Mouse (Mus musculus) limb, embryonic 15.5 days (tissue): ENCODE data around the gene Dusp2. TPM values are rescaled to one million over a fixed set of nuclear protein-coding genes. Genes with fewer than 3 reads are reported as not detected.
"Not testable (repeated sequence)": the region's sequence is repeated elsewhere in the genome, so short reads cannot be mapped to it uniquely, and the experiment has no call there.

ENCODE experiments used
- ATAC-seq: fragments of 200-750 bp; cut with Nextera tagmentation; 2 replicates; pipeline ENCODE4 v1.8.0; 2017; ENCODE audit warnings: low read depth, moderate TSS enrichment; ENCODE audit not compliant: insufficient number of reproducible peaks, low FRiP score, low TSS enrichment
- H3K27ac ChIP-seq: fragments of 300-500 bp; sonication (generic); 2 replicates; pipeline ENCODE4 v1.5.1; 2015; ENCODE audit warnings: moderate library complexity, mild to moderate bottlenecking, inconsistent platforms
- H3K27me3 ChIP-seq: fragments of 300-500 bp; sonication (generic); 2 replicates; pipeline ENCODE4 v1.6.1; 2015; ENCODE audit warnings: inconsistent platforms
- H3K36me3 ChIP-seq: fragments of 300-500 bp; sonication (generic); 2 replicates; pipeline ENCODE4 v1.6.1; 2015; ENCODE audit warnings: inconsistent platforms
- H3K4me1 ChIP-seq: fragments of 300-500 bp; sonication (generic); 2 replicates; pipeline ENCODE4 v1.6.1; 2015; ENCODE audit warnings: inconsistent platforms
- H3K4me2 ChIP-seq: fragments of 300-500 bp; sonication (generic); 2 replicates; pipeline ENCODE4 v1.6.1; 2015; ENCODE audit warnings: mild to moderate bottlenecking, inconsistent platforms
- H3K4me3 ChIP-seq: fragments of 300-500 bp; sonication (generic); 2 replicates; pipeline ENCODE4 v1.5.1; 2015; ENCODE audit warnings: mild to moderate bottlenecking, inconsistent platforms
- H3K9ac ChIP-seq: fragments of 300-500 bp; sonication (generic); 2 replicates; pipeline ENCODE4 v1.6.1; 2015; ENCODE audit warnings: inconsistent platforms
- H3K9me3 ChIP-seq: fragments of 300-500 bp; sonication (generic); 2 replicates; pipeline ENCODE4 v1.6.1; 2016; ENCODE audit warnings: inconsistent platforms
- WGBS: fragments of 180-500 bp; shearing (Covaris S2); methylation state at CpG from one replicate; pipeline ENCODE4 v1.1.7; 2015; 5-methylcytosine and 5-hydroxymethylcytosine counted together
- polyA plus RNA-seq: library from polyadenylated mRNA; unstranded; fragments of >200 nt; fragmentation: Nextera tagmentation; extraction: Ambion mirVana; gene quantifications from 2 replicates; pipeline ENCODE4 v1.2.1, GENCODE M21; 2015

Gene Dusp2
- 7.4 TPM in 2 replicates for polyA plus RNA-seq

- Histone ChIP-seq H3K36me3 (no peaks in the 10 kb centered on the region), H3K4me1 (peaks cover 17% of the 10 kb centered on the region), H3K27ac (no peak within 1 kb of the TSS), H3K9me3 (no peaks in the 10 kb centered on the region), H3K4me2 (peak within 1 kb of the TSS; percentile 96), H3K9ac (peak within 1 kb of the TSS; percentile 29), H3K27me3 (peaks cover 38% of the 10 kb centered on the region), H3K4me3 (peak within 1 kb of the TSS; percentile 56)
- ATAC-seq, result peak; percentile 41
- under 1% methylated on average over 73 of the region's 76 CpGs for WGBS
Observed at GRCm38 (mm10) chr2:127335767-127336496, at the start of gene Dusp2. TSS of gene Dusp2 (plus strand) at chr2:127336159.

- H3K27me3 ChIP-seq, result no peaks in the 10 kb centered on the region
- H3K9ac ChIP-seq, result no peak overlapping the region
- WGBS, result 69% methylated on average over 4 of the region's 4 CpGs
- H3K27ac ChIP-seq, result no peak overlapping the region
- H3K4me3 ChIP-seq, result no peak overlapping the region
- H3K36me3 ChIP-seq, result peaks cover 69% of the 10 kb centered on the region
- no peaks in the 10 kb centered on the region for H3K9me3 ChIP-seq
- no peaks in the 10 kb centered on the region for H3K4me1 ChIP-seq
- no peak overlapping the region for H3K4me2 ChIP-seq
- no peak for ATAC-seq
Observed at GRCm38 (mm10) chr2:127292250-127292649, 43.7 kb upstream of the Dusp2 start.

GRCm38 (mm10) chr2:127297001-127297805 lies 38.8 kb upstream of the Dusp2 start:
- ATAC-seq, result no peak
- no peaks in the 10 kb centered on the region for H3K27me3 ChIP-seq
- no peak overlapping the region for H3K9ac ChIP-seq
- 86% methylated on average over 7 of the region's 7 CpGs for WGBS
- peaks cover 83% of the 10 kb centered on the region for H3K36me3 ChIP-seq
- H3K4me2 ChIP-seq, result no peak overlapping the region
- no peaks in the 10 kb centered on the region for H3K4me1 ChIP-seq
- no peaks in the 10 kb centered on the region for H3K9me3 ChIP-seq
- no peak overlapping the region for H3K4me3 ChIP-seq
- H3K27ac ChIP-seq, result no peak overlapping the region

- Histone ChIP-seq H3K27ac (0 out of 2 replicates have a peak overlapping the region, but pooled peaks have one; percentile 28), H3K4me1 (no peaks in the 10 kb centered on the region), H3K27me3 (no peaks in the 10 kb centered on the region), H3K36me3 (peaks cover 76% of the 10 kb centered on the region), H3K9ac (no peak overlapping the region), H3K4me2 (no peak overlapping the region), H3K9me3 (no peaks in the 10 kb centered on the region), H3K4me3 (no peak overlapping the region)
- ATAC-seq, result no peak
- 100% methylated on average over 1 of the region's 1 CpGs for WGBS
Observed at GRCm38 (mm10) chr2:127298056-127298455, 37.9 kb upstream of the Dusp2 start.

- Histone ChIP-seq H3K27ac (no peak overlapping the region), H3K4me1 (no peaks in the 10 kb centered on the region), H3K9ac (no peak overlapping the region), H3K9me3 (no peaks in the 10 kb centered on the region), H3K27me3 (no peaks in the 10 kb centered on the region), H3K4me2 (no peak overlapping the region), H3K36me3 (peaks cover 55% of the 10 kb centered on the region), H3K4me3 (no peak overlapping the region)
- whole genome bisulfite sequencing, result 79% methylated on average over 3 of the region's 3 CpGs
- ATAC-seq, result no peak
Observed at GRCm38 (mm10) chr2:127300701-127301100, 35.3 kb upstream of the Dusp2 start.

GRCm38 (mm10) chr2:127301883-127302282 lies 34.1 kb upstream of the Dusp2 start:
- H3K27ac ChIP-seq, result no peak overlapping the region
- H3K36me3 ChIP-seq, result peaks cover 44% of the 10 kb centered on the region
- H3K4me3 ChIP-seq, result no peak overlapping the region
- no peak overlapping the region for H3K9ac ChIP-seq
- 89% methylated on average over 3 of the region's 3 CpGs for WGBS
- ATAC-seq, result no peak
- H3K4me2 ChIP-seq, result no peak overlapping the region
- H3K9me3 ChIP-seq, result no peaks in the 10 kb centered on the region
- H3K4me1 ChIP-seq, result no peaks in the 10 kb centered on the region
- no peaks in the 10 kb centered on the region for H3K27me3 ChIP-seq

GRCm38 (mm10) chr2:127304192-127304591 lies 31.8 kb upstream of the Dusp2 start:
- peaks cover 22% of the 10 kb centered on the region for H3K36me3 ChIP-seq
- not testable (repeated sequence) for ATAC-seq, H3K4me2 ChIP-seq, H3K27ac ChIP-seq, H3K9me3 ChIP-seq, H3K27me3 ChIP-seq, H3K9ac ChIP-seq, H3K4me1 ChIP-seq, H3K4me3 ChIP-seq
- 95% methylated on average over 4 of the region's 4 CpGs for WGBS

- Histone ChIP-seq H3K36me3 (peaks cover 16% of the 10 kb centered on the region), H3K27me3 (no peaks in the 10 kb centered on the region), H3K9ac (no peak overlapping the region), H3K4me2 (no peak overlapping the region), H3K4me1 (no peaks in the 10 kb centered on the region), H3K27ac (no peak overlapping the region), H3K4me3 (no peak overlapping the region), H3K9me3 (no peaks in the 10 kb centered on the region)
- 77% methylated on average over 3 of the region's 3 CpGs for WGBS
- ATAC-seq, result no peak
Observed at GRCm38 (mm10) chr2:127304609-127305210, 31.2 kb upstream of the Dusp2 start.

- Histone ChIP-seq H3K36me3 (peaks cover 6% of the 10 kb centered on the region; the same call in 1 of the 2 replicates), H3K4me2 (no peak overlapping the region), H3K9ac (no peak overlapping the region), H3K27me3 (no peaks in the 10 kb centered on the region), H3K27ac (no peak overlapping the region), H3K9me3 (no peaks in the 10 kb centered on the region), H3K4me1 (no peaks in the 10 kb centered on the region), H3K4me3 (no peak overlapping the region)
- no peak for ATAC-seq
Observed at GRCm38 (mm10) chr2:127306123-127306522, 29.8 kb upstream of the Dusp2 start.

GRCm38 (mm10) chr2:127307179-127307578 lies 28.8 kb upstream of the Dusp2 start:
- Histone ChIP-seq H3K9me3 (no peaks in the 10 kb centered on the region), H3K9ac (no peak overlapping the region), H3K36me3 (no peaks in the 10 kb centered on the region), H3K4me3 (no peak overlapping the region), H3K27me3 (no peaks in the 10 kb centered on the region), H3K4me2 (no peak overlapping the region), H3K4me1 (no peaks in the 10 kb centered on the region), H3K27ac (no peak overlapping the region)
- WGBS, result 35% methylated on average over 3 of the region's 3 CpGs
- no peak for ATAC-seq

- H3K27me3 ChIP-seq, result no peaks in the 10 kb centered on the region
- no peak overlapping the region for H3K27ac ChIP-seq
- no peak for ATAC-seq
- no peak overlapping the region for H3K4me2 ChIP-seq
- H3K9me3 ChIP-seq, result no peaks in the 10 kb centered on the region
- no peaks in the 10 kb centered on the region for H3K4me1 ChIP-seq
- WGBS, result 93% methylated on average over 2 of the region's 2 CpGs
- H3K4me3 ChIP-seq, result no peak overlapping the region
- H3K36me3 ChIP-seq, result no peaks in the 10 kb centered on the region
- H3K9ac ChIP-seq, result no peak overlapping the region
Observed at GRCm38 (mm10) chr2:127308660-127309059, 27.3 kb upstream of the Dusp2 start.

- Histone ChIP-seq H3K27ac (no peak overlapping the region), H3K36me3 (no peaks in the 10 kb centered on the region), H3K4me1 (no peaks in the 10 kb centered on the region), H3K4me2 (no peak overlapping the region), H3K4me3 (no peak overlapping the region), H3K9ac (no peak overlapping the region), H3K9me3 (no peaks in the 10 kb centered on the region), H3K27me3 (no peaks in the 10 kb centered on the region)
- 46% methylated on average over 2 of the region's 2 CpGs for WGBS
- no peak for ATAC-seq
Observed at GRCm38 (mm10) chr2:127310246-127310645, 25.7 kb upstream of the Dusp2 start.
